Mouse (Mus musculus) heart, embryonic 14.5 days (tissue): ENCODE measurements around the gene Nudt19. TPM values are rescaled to one million over a fixed set of nuclear protein-coding genes. Genes with fewer than 3 reads are reported as not detected.
A peak's percentile ranks its signal among the peaks of the same experiment; 100 is the strongest.

Source experiments
- ATAC-seq: fragments of 200-750 bp; cut with Nextera tagmentation; 2 replicates; pipeline ENCODE4 v1.8.0; 2017; ENCODE audit warnings: low read depth, moderate TSS enrichment; ENCODE audit not compliant: insufficient number of reproducible peaks, insufficient read depth, low FRiP score
- H3K27ac ChIP-seq, 2 experiments: fragments of 200-500 bp in 1 of 2; fragments of 300-500 bp in 1 of 2; sonication (generic) in 1 of 2; replicated peaks in 1 of 2; 2 replicates each; pipeline ENCODE4 v1.5.1; 2012 to 2014; ENCODE audit warnings: low read depth in 2 of 2, low read length in 2 of 2, control low read depth in 1 of 2, mild to moderate bottlenecking in 1 of 2, mixed read lengths in 1 of 2; ENCODE audit not compliant: control insufficient read depth in 1 of 2, insufficient read depth in 1 of 2
- H3K27me3 ChIP-seq: fragments of 300-500 bp; sonication (generic); 2 replicates; pipeline ENCODE4 v1.6.1; 2014; ENCODE audit warnings: mild to moderate bottlenecking, low read length, control low read depth; ENCODE audit not compliant: control insufficient read depth, insufficient read depth
- H3K36me3 ChIP-seq: fragments of 300-500 bp; sonication (generic); 2 replicates; pipeline ENCODE4 v1.6.1; 2014; ENCODE audit warnings: mild to moderate bottlenecking, control low read depth, low read length, mixed read lengths; ENCODE audit not compliant: control insufficient read depth, insufficient read depth
- H3K4me1 ChIP-seq, 2 experiments: fragments of 200-500 bp in 1 of 2; fragments of 300-500 bp in 1 of 2; sonication (generic) in 1 of 2; 2 replicates each; pipeline ENCODE4 v1.6.1; 2012 to 2014; ENCODE audit warnings: low read length in 2 of 2, control low read depth in 1 of 2, mixed read lengths in 1 of 2; ENCODE audit not compliant: control insufficient read depth in 2 of 2, insufficient read depth in 2 of 2
- H3K4me2 ChIP-seq: fragments of 300-500 bp; sonication (generic); 2 replicates; pipeline ENCODE4 v1.6.1; 2014; ENCODE audit warnings: mild to moderate bottlenecking, low read length
- H3K4me3 ChIP-seq, 2 experiments: fragments of 200-500 bp in 1 of 2; fragments of 300-500 bp in 1 of 2; sonication (generic) in 1 of 2; 2 replicates each; pipeline ENCODE4 v1.5.1; 2012 to 2014; ENCODE audit warnings: low read length in 2 of 2, mild to moderate bottlenecking in 2 of 2, control low read depth in 1 of 2, low read depth in 1 of 2, moderate library complexity in 1 of 2; ENCODE audit not compliant: control insufficient read depth in 1 of 2, insufficient read depth in 1 of 2
- H3K9ac ChIP-seq: fragments of 300-500 bp; sonication (generic); 2 replicates; pipeline ENCODE4 v1.6.1; 2014; ENCODE audit warnings: mild to moderate bottlenecking, low read length
- H3K9me3 ChIP-seq: fragments of 300-500 bp; sonication (generic); 2 replicates; pipeline ENCODE4 v1.6.1; 2016; ENCODE audit warnings: low read length, control low read depth; ENCODE audit not compliant: control insufficient read depth
- WGBS: fragments of 180-500 bp; shearing (Covaris S2); extraction: QIAGEN DNeasy Blood & Tissue Kit; methylation state at CpG from one replicate; pipeline ENCODE4 v1.1.7; 2014; 5-methylcytosine and 5-hydroxymethylcytosine counted together
- polyA plus RNA-seq: library from polyadenylated mRNA; unstranded; fragments of >200 nt; fragmentation: Nextera tagmentation; extraction: Ambion mirVana; gene quantifications from 2 replicates; pipeline ENCODE4 v1.2.1, GENCODE M21; 2014

Nudt19 gene
- polyA plus RNA-seq, 1 experiment from 2014 or later = 117 TPM

- Histone ChIP-seq H3K27ac (no peak overlapping the region), H3K4me3 (no peak overlapping the region), H3K36me3 (peaks cover 25% of the 10 kb centered on the region), H3K4me1 (peaks cover 7 to 16% of the 10 kb centered on the region in 2 experiments), H3K9ac (no peak overlapping the region), H3K9me3 (no peaks in the 10 kb centered on the region), H3K4me2 (no peak overlapping the region), H3K27me3 (peaks cover 7% of the 10 kb centered on the region)
- ATAC-seq = no peak
- 71% methylated on average over 9 of the region's 9 CpGs for WGBS
Measured at GRCm38 (mm10) chr7:35588680-35589428, 32.8 kb upstream of the Nudt19 start.

GRCm38 (mm10) chr7:35587728-35588127 is 31.6 kb upstream of the Nudt19 start:
- Histone ChIP-seq H3K27me3 (peaks cover 19% of the 10 kb centered on the region), H3K4me3 (no peak overlapping the region), H3K4me2 (no peak overlapping the region), H3K27ac (no peak overlapping the region), H3K9me3 (no peaks in the 10 kb centered on the region), H3K4me1 (peaks cover 9 to 17% of the 10 kb centered on the region in 2 experiments), H3K9ac (no peak overlapping the region), H3K36me3 (peaks cover 14% of the 10 kb centered on the region)
- no peak for ATAC-seq
- 77% methylated on average over 5 of the region's 5 CpGs for WGBS

GRCm38 (mm10) chr7:35586906-35587445 is 30.9 kb upstream of the Nudt19 start:
- Histone ChIP-seq H3K9ac (peak overlapping the region; percentile 84), H3K27ac (no peak overlapping the region), H3K9me3 (no peaks in the 10 kb centered on the region), H3K36me3 (peaks cover 7% of the 10 kb centered on the region), H3K27me3 (peaks cover 26% of the 10 kb centered on the region), H3K4me1 (peaks cover 9 to 17% of the 10 kb centered on the region in 2 experiments), H3K4me3 (peak overlapping the region; percentile 85 to 87), H3K4me2 (peak overlapping the region; percentile 100)
- WGBS = 20% methylated on average over 15 of the region's 15 CpGs
- ATAC-seq = no peak

- peak within 1 kb of the TSS; percentile 85 to 87 for H3K4me3 ChIP-seq
- H3K36me3 ChIP-seq = no peaks in the 10 kb centered on the region
- peaks cover 9 to 17% of the 10 kb centered on the region in 2 experiments for H3K4me1 ChIP-seq
- peak within 1 kb of the TSS; percentile 23 to 70; a peak in 2 of 4 replicates for H3K27ac ChIP-seq
- peak within 1 kb of the TSS; percentile 100 for H3K4me2 ChIP-seq
- ATAC-seq = peak; percentile 97
- H3K9ac ChIP-seq = peak within 1 kb of the TSS; percentile 84
- no peaks in the 10 kb centered on the region for H3K9me3 ChIP-seq
- peaks cover 26% of the 10 kb centered on the region for H3K27me3 ChIP-seq
- under 1% methylated on average over 49 of the region's 49 CpGs for WGBS
Measured at GRCm38 (mm10) chr7:35586055-35586905, 30.2 kb upstream of the Nudt19 start, which contains the start of gene Ankrd27. Ankrd27 (plus strand) TSS chr7:35586244.

- WGBS = under 1% methylated on average over 45 of the region's 45 CpGs
- H3K9me3 ChIP-seq = no peaks in the 10 kb centered on the region
- ATAC-seq = peak; percentile 75
- no peaks in the 10 kb centered on the region for H3K36me3 ChIP-seq
- H3K27me3 ChIP-seq = peaks cover 26% of the 10 kb centered on the region
- H3K4me2 ChIP-seq = peak within 1 kb of the TSS; percentile 100
- H3K4me3 ChIP-seq = peak within 1 kb of the TSS; percentile 85 to 87
- peak within 1 kb of the TSS; percentile 84 for H3K9ac ChIP-seq
- H3K27ac ChIP-seq = peak within 1 kb of the TSS; percentile 23 to 70; a peak in 2 of 4 replicates
- peaks cover 9 to 17% of the 10 kb centered on the region in 2 experiments for H3K4me1 ChIP-seq
Measured at GRCm38 (mm10) chr7:35585191-35586054, 29.3 kb upstream of the Nudt19 start, which contains the start of gene Rgs9bp. Rgs9bp (minus strand) TSS chr7:35585582.

- peak overlapping the region; percentile 100 for H3K4me2 ChIP-seq
- H3K27ac ChIP-seq = no peak overlapping the region
- WGBS = under 1% methylated on average over 50 of the region's 50 CpGs
- H3K36me3 ChIP-seq = no peaks in the 10 kb centered on the region
- H3K27me3 ChIP-seq = peaks cover 26% of the 10 kb centered on the region
- peaks cover 9 to 17% of the 10 kb centered on the region in 2 experiments for H3K4me1 ChIP-seq
- peak overlapping the region; percentile 68 for H3K9ac ChIP-seq
- ATAC-seq = no peak
- H3K4me3 ChIP-seq = peak overlapping the region; percentile 52 to 87
- no peaks in the 10 kb centered on the region for H3K9me3 ChIP-seq
Measured at GRCm38 (mm10) chr7:35584786-35585190, 28.7 kb upstream of the Nudt19 start.
